Mouse (Mus musculus) ES-Bruce4 (cell line): ENCODE results near the gene Apom.

Experiments
- CTCF ChIP-seq: IDR thresholded peaks from one replicate; pipeline ENCODE4 v1.8.1; 2011; ENCODE audit warnings: low read depth, low read length
- POLR2A ChIP-seq: IDR thresholded peaks from one replicate; pipeline ENCODE4 v1.8.1; 2011; ENCODE audit warnings: low read length; ENCODE audit not compliant: insufficient read depth

GRCm38 (mm10) chr17:35133517-35133916 lies 1.7 kb upstream of the Apom start:
- no peak for TF ChIP-seq CTCF
- TF ChIP-seq POLR2A = no peak
